Comparison of ENCODE assay signal across 7 mouse cellular contexts in the genomic region with DNA sequence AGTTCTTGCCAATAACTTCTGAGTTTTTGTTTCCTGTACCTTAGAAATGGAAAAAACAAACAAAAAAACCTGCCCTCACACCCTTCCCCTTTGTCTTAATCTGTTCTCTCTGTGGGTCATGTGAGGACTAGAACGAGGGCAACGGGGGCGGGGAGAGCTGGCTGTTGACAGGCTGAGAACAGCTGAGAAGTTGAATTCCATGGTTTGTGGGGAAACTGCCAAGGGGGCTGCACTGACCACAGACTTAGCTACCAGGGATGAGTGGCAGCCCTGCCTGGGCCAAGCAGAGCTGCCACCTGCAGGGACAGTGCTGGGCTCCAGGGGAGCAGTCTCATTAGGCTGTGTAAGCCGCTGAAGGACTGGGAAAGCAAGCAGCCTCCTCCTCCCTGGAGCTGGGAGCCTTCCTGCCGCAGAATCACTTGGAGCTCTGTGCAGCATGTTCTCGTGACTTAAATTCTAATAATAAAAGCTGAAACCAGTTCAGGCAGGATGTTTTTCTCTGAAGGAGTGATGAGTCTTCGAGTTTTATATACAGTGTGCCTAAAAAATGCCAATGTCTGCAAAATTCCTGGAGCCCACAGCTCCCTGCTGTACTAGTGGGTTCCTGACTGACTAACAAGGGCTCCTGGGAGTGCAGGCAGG.
DNase-seq lines count a peak whose midpoint lies in the region; ATAC-seq and TF ChIP-seq lines count a peak whose summit lies in the region.

No protein-coding gene starts in this region.

- no peak overlapping the region for H3K4me3 ChIP-seq in embryonic facial prominence, embryonic 13.5 days
- H3K4me3 ChIP-seq in kidney, adult 2 months (ENCODE audit: insufficient read depth, low read depth, low read length) = no peak overlapping the region
- H3K4me3 ChIP-seq in midbrain, embryonic 10.5 days = no peak overlapping the region
- H3K4me3 ChIP-seq in stomach, embryonic 14.5 days (ENCODE audit: low read depth, low read length) = no peak overlapping the region

- peak; percentile 39 for TF ChIP-seq CTCF in kidney, adult 2 months (conservative IDR thresholded peaks at IDR 0.05; ENCODE audit: insufficient read depth, insufficient read length, low read depth, low read length)

- peak; percentile 91 for DNase-seq in brain, adult 2 months (ENCODE audit: low read depth, low spot score)
- peak; percentile 85 for DNase-seq in heart, adult 8-10 months (ENCODE audit: low spot score)
- DNase-seq in kidney, adult 2 months = peak; percentile 90
- peak; percentile 85 for DNase-seq in left cerebral cortex, postnatal 4 days
- peak; percentile 20 for DNase-seq in midbrain, embryonic 10.5 days (ENCODE audit: low spot score)

- no peak for TF ChIP-seq POLR2A in kidney, adult 2 months (IDR thresholded peaks at IDR 0.05; ENCODE audit: low read depth, low read length)

- no peaks in the 10 kb centered on the region for H3K9me3 ChIP-seq in embryonic facial prominence, embryonic 13.5 days
- H3K9me3 ChIP-seq in midbrain, embryonic 10.5 days (replicated peaks) = no peaks in the 10 kb centered on the region
- no peaks in the 10 kb centered on the region for H3K9me3 ChIP-seq in stomach, embryonic 14.5 days (ENCODE audit: control insufficient read depth, low read depth, low read length)

- H3K4me1 ChIP-seq in embryonic facial prominence, embryonic 13.5 days = peaks cover 9% of the 10 kb centered on the region
- H3K4me1 ChIP-seq in kidney, adult 2 months (ENCODE audit: control insufficient read depth, insufficient read depth, low read length) = peaks cover 28% of the 10 kb centered on the region; the same call in 1 of the 2 replicates
- peaks cover 10% of the 10 kb centered on the region for H3K4me1 ChIP-seq in midbrain, embryonic 10.5 days
- peaks cover 10% of the 10 kb centered on the region; the same call in 1 of the 2 replicates for H3K4me1 ChIP-seq in stomach, embryonic 14.5 days (ENCODE audit: control insufficient read depth, insufficient read depth, low read length)

- ATAC-seq in embryonic facial prominence, embryonic 13.5 days (ENCODE audit: insufficient number of reproducible peaks, insufficient read depth, low FRiP score, low TSS enrichment, low read depth) = no peak
- ATAC-seq in stomach, embryonic 14.5 days (ENCODE audit: insufficient number of reproducible peaks, insufficient read depth, low FRiP score, low read depth) = peak; percentile 56; the same call in 1 of the 2 replicates

- H3K4me2 ChIP-seq in embryonic facial prominence, embryonic 13.5 days = no peak overlapping the region
- no peak overlapping the region for H3K4me2 ChIP-seq in stomach, embryonic 14.5 days (replicated peaks; ENCODE audit: low read depth, low read length)

- WGBS in embryonic facial prominence, embryonic 13.5 days = 31% methylated on average over 7 of the region's 7 CpGs
- WGBS in kidney, adult 2 months = 6% methylated on average over 7 of the region's 7 CpGs
- 32% methylated on average over 7 of the region's 7 CpGs for WGBS in midbrain, embryonic 10.5 days
- 35% methylated on average over 7 of the region's 7 CpGs for WGBS in stomach, embryonic 14.5 days

- H3K9ac ChIP-seq in embryonic facial prominence, embryonic 13.5 days = 0 out of 2 replicates have a peak overlapping the region, but pooled peaks have one; percentile 44
- no peak overlapping the region for H3K9ac ChIP-seq in stomach, embryonic 14.5 days (replicated peaks; ENCODE audit: low read depth, low read length)

- intact Hi-C loops in left cerebral cortex, postnatal 4 days (cut with DNase I) = no loop called here

- H3K27me3 ChIP-seq in embryonic facial prominence, embryonic 13.5 days = no peaks in the 10 kb centered on the region
- H3K27me3 ChIP-seq in kidney, adult 2 months (replicated peaks; ENCODE audit: control insufficient read depth, insufficient read depth, low read length) = no peaks in the 10 kb centered on the region
- H3K27me3 ChIP-seq in midbrain, embryonic 10.5 days (ENCODE audit: low read depth, poor library complexity, severe bottlenecking) = no peaks in the 10 kb centered on the region
- no peaks in the 10 kb centered on the region for H3K27me3 ChIP-seq in stomach, embryonic 14.5 days (ENCODE audit: control insufficient read depth, insufficient read depth, low read length)

- H3K36me3 ChIP-seq in embryonic facial prominence, embryonic 13.5 days = peaks cover 27% of the 10 kb centered on the region
- H3K36me3 ChIP-seq in kidney, adult 2 months (ENCODE audit: control insufficient read depth, insufficient read depth, low read length) = peaks cover 6% of the 10 kb centered on the region
- peaks cover 28% of the 10 kb centered on the region for H3K36me3 ChIP-seq in midbrain, embryonic 10.5 days
- H3K36me3 ChIP-seq in stomach, embryonic 14.5 days (ENCODE audit: control insufficient read depth, insufficient read depth, low read length) = peaks cover 23% of the 10 kb centered on the region

- peak overlapping the region; percentile 66 for H3K27ac ChIP-seq in embryonic facial prominence, embryonic 13.5 days
- H3K27ac ChIP-seq in kidney, adult 2 months (ENCODE audit: insufficient read depth, low read depth, low read length) = peak overlapping the region; percentile 87
- peak overlapping the region; percentile 60; the same call in 1 of the 2 replicates for H3K27ac ChIP-seq in midbrain, embryonic 10.5 days (replicated peaks)
- peak overlapping the region; percentile 52; the same call in 1 of the 2 replicates for H3K27ac ChIP-seq in stomach, embryonic 14.5 days (ENCODE audit: low read length)

Comparison
In these comparisons a context has a peak if more than half of its experiments do, and no peak if none do; other contexts are left out.
1. DNase-seq: peak in every context shown above with its lines; median percentile 91 in brain, adult 2 months; 90 in kidney, adult 2 months; 85 in heart, adult 8-10 months; 85 in left cerebral cortex, postnatal 4 days; 20 in midbrain, embryonic 10.5 days.